Mouse (Mus musculus): ENCODE data around the gene Sgpp1. TPM values are rescaled to one million over a fixed set of nuclear protein-coding genes. Genes with fewer than 3 reads are reported as not detected.

The Sgpp1 gene
- polyA plus RNA-seq, 1 experiment from 2014 or later = 13.4 TPM

- H3K4me1 ChIP-seq (replicated peaks; ENCODE audit: control insufficient read depth, insufficient read depth, low read length) = no peaks in the 10 kb centered on the region; the same call in 1 of the 2 replicates
- no peak overlapping the region for H3K4me3 ChIP-seq (ENCODE audit: low read length)
- no peak for ATAC-seq (ENCODE audit: low read depth)
- no peaks in the 10 kb centered on the region for H3K27me3 ChIP-seq (ENCODE audit: control insufficient read depth, insufficient read depth, low read depth, low read length)
- no peak overlapping the region for H3K27ac ChIP-seq (ENCODE audit: low read length)
- H3K4me2 ChIP-seq (ENCODE audit: low read depth, low read length) = no peak overlapping the region
- WGBS = 79% methylated on average over 2 of the region's 2 CpGs
- no peak overlapping the region for H3K9ac ChIP-seq (ENCODE audit: low read length)
- no peaks in the 10 kb centered on the region for H3K9me3 ChIP-seq (ENCODE audit: control insufficient read depth, low read length)
- no peaks in the 10 kb centered on the region for H3K36me3 ChIP-seq (ENCODE audit: control insufficient read depth, insufficient read depth, low read length)
Observed at GRCm38 (mm10) chr12:75756387-75756786, 20.9 kb upstream of the Sgpp1 start.

GRCm38 (mm10) chr12:75753730-75754129, 18.2 kb upstream of the Sgpp1 start:
- 75% methylated on average over 8 of the region's 8 CpGs for WGBS
- Histone ChIP-seq H3K27me3 (ENCODE audit: control insufficient read depth, insufficient read depth, low read depth, low read length) (no peaks in the 10 kb centered on the region), H3K4me1 (replicated peaks; ENCODE audit: control insufficient read depth, insufficient read depth, low read length) (no peaks in the 10 kb centered on the region), H3K36me3 (ENCODE audit: control insufficient read depth, insufficient read depth, low read length) (no peaks in the 10 kb centered on the region), H3K27ac (ENCODE audit: low read length) (no peak overlapping the region), H3K4me2 (ENCODE audit: low read depth, low read length) (no peak overlapping the region), H3K9ac (ENCODE audit: low read length) (no peak overlapping the region), H3K4me3 (ENCODE audit: low read length) (no peak overlapping the region), H3K9me3 (ENCODE audit: control insufficient read depth, low read length) (no peaks in the 10 kb centered on the region)
- ATAC-seq (ENCODE audit: low read depth) = no peak

- H3K4me2 ChIP-seq (ENCODE audit: low read depth, low read length) = no peak overlapping the region
- no peaks in the 10 kb centered on the region for H3K4me1 ChIP-seq (replicated peaks; ENCODE audit: control insufficient read depth, insufficient read depth, low read length)
- H3K27ac ChIP-seq (ENCODE audit: low read length) = no peak overlapping the region
- H3K36me3 ChIP-seq (ENCODE audit: control insufficient read depth, insufficient read depth, low read length) = no peaks in the 10 kb centered on the region
- no peaks in the 10 kb centered on the region for H3K9me3 ChIP-seq (ENCODE audit: control insufficient read depth, low read length)
- H3K4me3 ChIP-seq (ENCODE audit: low read length) = no peak overlapping the region
- ATAC-seq (ENCODE audit: low read depth) = no peak
- H3K27me3 ChIP-seq (ENCODE audit: control insufficient read depth, insufficient read depth, low read depth, low read length) = no peaks in the 10 kb centered on the region
- 38% methylated on average over 3 of the region's 3 CpGs for WGBS
- no peak overlapping the region for H3K9ac ChIP-seq (ENCODE audit: low read length)
Observed at GRCm38 (mm10) chr12:75752077-75752476, 16.5 kb upstream of the Sgpp1 start.

- no peak overlapping the region for H3K9ac ChIP-seq (ENCODE audit: low read length)
- no peak overlapping the region for H3K4me2 ChIP-seq (ENCODE audit: low read depth, low read length)
- WGBS = 57% methylated on average over 4 of the region's 4 CpGs
- ATAC-seq (ENCODE audit: low read depth) = no peak
- no peaks in the 10 kb centered on the region for H3K9me3 ChIP-seq (ENCODE audit: control insufficient read depth, low read length)
- no peak overlapping the region for H3K4me3 ChIP-seq (ENCODE audit: low read length)
- H3K4me1 ChIP-seq (replicated peaks; ENCODE audit: control insufficient read depth, insufficient read depth, low read length) = no peaks in the 10 kb centered on the region
- no peaks in the 10 kb centered on the region for H3K27me3 ChIP-seq (ENCODE audit: control insufficient read depth, insufficient read depth, low read depth, low read length)
- no peak overlapping the region for H3K27ac ChIP-seq (ENCODE audit: low read length)
- no peaks in the 10 kb centered on the region for H3K36me3 ChIP-seq (ENCODE audit: control insufficient read depth, insufficient read depth, low read length)
Observed at GRCm38 (mm10) chr12:75748574-75748973, 13.0 kb upstream of the Sgpp1 start.

GRCm38 (mm10) chr12:75745697-75746290, 10.3 kb upstream of the Sgpp1 start:
- ATAC-seq (ENCODE audit: low read depth) = peak; percentile 90
- no peak overlapping the region for H3K4me2 ChIP-seq (ENCODE audit: low read depth, low read length)
- 36% methylated on average over 14 of the region's 14 CpGs for WGBS

GRCm38 (mm10) chr12:75742101-75742500, 6.6 kb upstream of the Sgpp1 start:
- no peak for ATAC-seq (ENCODE audit: low read depth)
- H3K4me3 ChIP-seq (ENCODE audit: low read length) = no peak overlapping the region
- H3K4me2 ChIP-seq (ENCODE audit: low read depth, low read length) = no peak overlapping the region
- H3K4me1 ChIP-seq (replicated peaks; ENCODE audit: control insufficient read depth, insufficient read depth, low read length) = no peaks in the 10 kb centered on the region
- 74% methylated on average over 5 of the region's 5 CpGs for WGBS
- H3K36me3 ChIP-seq (ENCODE audit: control insufficient read depth, insufficient read depth, low read length) = no peaks in the 10 kb centered on the region
- no peak overlapping the region for H3K27ac ChIP-seq (ENCODE audit: low read length)
- H3K27me3 ChIP-seq (ENCODE audit: control insufficient read depth, insufficient read depth, low read depth, low read length) = no peaks in the 10 kb centered on the region
- no peaks in the 10 kb centered on the region for H3K9me3 ChIP-seq (ENCODE audit: control insufficient read depth, low read length)
- H3K9ac ChIP-seq (ENCODE audit: low read length) = no peak overlapping the region

More at GRCm38 (mm10) chr12:75745697-75746290, 10.3 kb upstream of the Sgpp1 start:
- no peak overlapping the region for H3K27ac ChIP-seq (ENCODE audit: low read length)
- H3K9ac ChIP-seq (ENCODE audit: low read length) = no peak overlapping the region
- H3K4me1 ChIP-seq (replicated peaks; ENCODE audit: control insufficient read depth, insufficient read depth, low read length) = no peaks in the 10 kb centered on the region
- no peaks in the 10 kb centered on the region for H3K36me3 ChIP-seq (ENCODE audit: control insufficient read depth, insufficient read depth, low read length)
- H3K27me3 ChIP-seq (ENCODE audit: control insufficient read depth, insufficient read depth, low read depth, low read length) = no peaks in the 10 kb centered on the region
- no peak overlapping the region for H3K4me3 ChIP-seq (ENCODE audit: low read length)
- H3K9me3 ChIP-seq (ENCODE audit: control insufficient read depth, low read length) = no peaks in the 10 kb centered on the region

- Histone ChIP-seq H3K4me1 (replicated peaks; ENCODE audit: control insufficient read depth, insufficient read depth, low read length) (no peaks in the 10 kb centered on the region), H3K27me3 (ENCODE audit: control insufficient read depth, insufficient read depth, low read depth, low read length) (no peaks in the 10 kb centered on the region), H3K9me3 (ENCODE audit: control insufficient read depth, low read length) (no peaks in the 10 kb centered on the region), H3K9ac (ENCODE audit: low read length) (no peak overlapping the region), H3K4me3 (ENCODE audit: low read length) (no peak overlapping the region), H3K36me3 (ENCODE audit: control insufficient read depth, insufficient read depth, low read length) (no peaks in the 10 kb centered on the region), H3K27ac (ENCODE audit: low read length) (no peak overlapping the region), H3K4me2 (ENCODE audit: low read depth, low read length) (no peak overlapping the region)
- no peak for ATAC-seq (ENCODE audit: low read depth)
- 98% methylated on average over 2 of the region's 2 CpGs for WGBS
Observed at GRCm38 (mm10) chr12:75741273-75741672, 5.7 kb upstream of the Sgpp1 start.

- no peak overlapping the region for H3K4me2 ChIP-seq (ENCODE audit: low read depth, low read length)
- no peaks in the 10 kb centered on the region for H3K9me3 ChIP-seq (ENCODE audit: control insufficient read depth, low read length)
- H3K4me1 ChIP-seq (replicated peaks; ENCODE audit: control insufficient read depth, insufficient read depth, low read length) = 0 out of 2 replicates have a peak, but pooled peaks cover 3% of the 10 kb centered on the region
- no peaks in the 10 kb centered on the region for H3K27me3 ChIP-seq (ENCODE audit: control insufficient read depth, insufficient read depth, low read depth, low read length)
- no peak overlapping the region for H3K9ac ChIP-seq (ENCODE audit: low read length)
- no peak overlapping the region for H3K27ac ChIP-seq (ENCODE audit: low read length)
- WGBS = 83% methylated on average over 1 of the region's 1 CpGs
- H3K36me3 ChIP-seq (ENCODE audit: control insufficient read depth, insufficient read depth, low read length) = no peaks in the 10 kb centered on the region
- no peak for ATAC-seq (ENCODE audit: low read depth)
- H3K4me3 ChIP-seq (ENCODE audit: low read length) = no peak overlapping the region
Observed at GRCm38 (mm10) chr12:75740451-75740850, 4.9 kb upstream of the Sgpp1 start.

- no peaks in the 10 kb centered on the region for H3K36me3 ChIP-seq (ENCODE audit: control insufficient read depth, insufficient read depth, low read length)
- H3K4me3 ChIP-seq (ENCODE audit: low read length) = no peak overlapping the region
- H3K27me3 ChIP-seq (ENCODE audit: control insufficient read depth, insufficient read depth, low read depth, low read length) = no peaks in the 10 kb centered on the region
- no peaks in the 10 kb centered on the region for H3K9me3 ChIP-seq (ENCODE audit: control insufficient read depth, low read length)
- no peak overlapping the region for H3K9ac ChIP-seq (ENCODE audit: low read length)
- no peak overlapping the region for H3K27ac ChIP-seq (ENCODE audit: low read length)
- ATAC-seq (ENCODE audit: low read depth) = no peak
- H3K4me1 ChIP-seq (replicated peaks; ENCODE audit: control insufficient read depth, insufficient read depth, low read length) = 0 out of 2 replicates have a peak, but pooled peaks cover 3% of the 10 kb centered on the region
- H3K4me2 ChIP-seq (ENCODE audit: low read depth, low read length) = no peak overlapping the region
- 30% methylated on average over 2 of the region's 2 CpGs for WGBS
Observed at GRCm38 (mm10) chr12:75739611-75740010, 4.1 kb upstream of the Sgpp1 start.

- Histone ChIP-seq H3K4me2 (ENCODE audit: low read depth, low read length) (no peak overlapping the region), H3K4me3 (ENCODE audit: low read length) (no peak overlapping the region), H3K9me3 (ENCODE audit: control insufficient read depth, low read length) (no peaks in the 10 kb centered on the region), H3K36me3 (ENCODE audit: control insufficient read depth, insufficient read depth, low read length) (no peaks in the 10 kb centered on the region), H3K27me3 (ENCODE audit: control insufficient read depth, insufficient read depth, low read depth, low read length) (no peaks in the 10 kb centered on the region), H3K4me1 (replicated peaks; ENCODE audit: control insufficient read depth, insufficient read depth, low read length) (peaks cover 12% of the 10 kb centered on the region), H3K27ac (ENCODE audit: low read length) (no peak overlapping the region), H3K9ac (ENCODE audit: low read length) (no peak overlapping the region)
- 60% methylated on average over 4 of the region's 4 CpGs for WGBS
- ATAC-seq (ENCODE audit: low read depth) = no peak
Observed at GRCm38 (mm10) chr12:75736296-75736695, 767 bp upstream of the Sgpp1 start.

Measured in lung, embryonic 16.5 days (tissue).